Mouse (Mus musculus) lung, adult 2 months (tissue): ENCODE data around the gene Kcnab2.

Experiments
- CTCF ChIP-seq: fragments of 200-500 bp; IDR thresholded peaks from 2 replicates; pipeline ENCODE4 v1.5.1; 2011; ENCODE audit warnings: mild to moderate bottlenecking, low read length, control low read depth; ENCODE audit not compliant: insufficient read depth
- POLR2A ChIP-seq: fragments of 200-500 bp; IDR thresholded peaks from 2 replicates; pipeline ENCODE4 v1.6.1; 2011; ENCODE audit warnings: low read depth, mild to moderate bottlenecking, control low read depth, low read length, borderline replicate concordance; ENCODE audit errors: extremely low read depth

DNA sequence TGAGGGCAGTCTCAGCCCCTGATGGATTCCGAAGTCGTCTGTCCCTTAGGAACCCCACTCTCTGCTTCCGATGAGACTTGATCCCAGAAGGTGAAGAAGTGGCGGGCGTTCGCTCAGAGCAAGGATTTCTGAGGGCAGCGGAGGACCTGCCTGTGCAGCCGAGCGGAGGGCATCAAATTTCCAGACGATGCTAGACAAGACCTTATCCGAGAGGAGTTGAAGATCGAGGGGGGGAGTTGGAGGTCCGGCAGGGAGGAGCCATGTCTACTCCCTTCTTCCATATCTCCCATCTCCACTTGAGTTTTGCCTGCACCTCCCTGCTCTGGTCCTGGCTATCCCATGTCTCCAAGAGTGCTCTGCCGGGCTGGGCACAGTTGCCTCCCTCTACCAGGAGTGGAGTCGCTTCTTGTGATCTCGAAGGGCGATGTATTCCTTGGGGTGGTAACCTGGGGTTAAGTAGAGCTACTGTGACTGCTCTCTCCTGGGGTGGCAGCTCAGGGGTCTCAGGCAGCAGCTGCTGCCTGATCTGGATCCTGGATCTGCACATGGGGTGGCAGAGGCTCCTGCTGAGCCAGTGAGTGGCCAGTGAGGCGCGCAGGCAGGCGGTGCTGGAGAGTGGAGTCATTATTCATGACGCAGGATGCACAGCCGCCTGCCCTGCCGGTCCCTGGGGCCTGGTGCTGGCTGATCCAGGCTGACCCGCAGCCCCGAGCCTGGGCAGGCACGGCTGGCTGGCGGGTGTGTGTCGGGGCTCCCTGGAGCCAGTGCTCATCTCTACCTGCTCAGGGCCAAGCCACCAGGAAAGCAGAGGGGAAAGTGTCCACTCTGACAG is 59.2 kb downstream of the Kcnab2 start:
- TF ChIP-seq CTCF, result no peak
- TF ChIP-seq POLR2A, result no peak
